Mouse (Mus musculus): ENCODE results near the gene Mpg.

Gene Mpg

DNA sequence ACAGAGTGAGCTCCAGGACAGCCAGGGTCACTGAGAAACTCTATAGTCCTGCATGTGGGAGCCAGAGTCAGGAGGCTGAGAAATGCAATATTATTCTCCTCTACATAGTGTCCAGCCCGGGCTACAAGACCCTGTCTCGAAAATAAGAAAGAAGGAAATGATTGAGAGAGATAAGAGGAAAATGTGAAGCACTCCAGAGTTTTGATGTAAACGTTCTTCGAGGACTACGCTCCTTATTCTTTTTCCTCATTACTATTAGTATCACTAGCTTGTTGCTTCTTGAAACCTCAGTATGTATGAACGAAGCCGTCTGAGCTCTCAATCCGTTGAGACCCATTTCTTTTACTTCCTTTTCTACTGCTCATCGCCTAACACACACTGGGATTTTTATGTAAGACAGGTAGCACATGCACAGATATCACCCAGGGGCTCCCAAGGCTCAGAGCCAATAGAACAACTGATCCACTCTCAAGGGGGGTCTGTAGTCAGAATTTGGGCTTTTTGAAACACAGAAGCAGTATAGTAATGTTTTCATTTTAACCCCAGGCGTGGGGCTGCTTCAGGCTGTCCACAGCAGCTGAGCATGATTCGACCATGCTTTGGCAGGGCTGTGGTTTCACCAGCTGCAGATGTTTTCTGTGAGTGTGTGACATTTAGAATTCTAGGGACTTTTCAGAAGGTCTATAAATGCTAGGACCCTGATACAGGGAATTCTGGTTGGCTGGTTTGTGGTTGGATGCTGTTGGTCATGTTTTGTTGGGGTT lies 24.2 kb upstream of the Mpg start:
- DNase-seq (ENCODE audit: low spot score) = no peak

DNA sequence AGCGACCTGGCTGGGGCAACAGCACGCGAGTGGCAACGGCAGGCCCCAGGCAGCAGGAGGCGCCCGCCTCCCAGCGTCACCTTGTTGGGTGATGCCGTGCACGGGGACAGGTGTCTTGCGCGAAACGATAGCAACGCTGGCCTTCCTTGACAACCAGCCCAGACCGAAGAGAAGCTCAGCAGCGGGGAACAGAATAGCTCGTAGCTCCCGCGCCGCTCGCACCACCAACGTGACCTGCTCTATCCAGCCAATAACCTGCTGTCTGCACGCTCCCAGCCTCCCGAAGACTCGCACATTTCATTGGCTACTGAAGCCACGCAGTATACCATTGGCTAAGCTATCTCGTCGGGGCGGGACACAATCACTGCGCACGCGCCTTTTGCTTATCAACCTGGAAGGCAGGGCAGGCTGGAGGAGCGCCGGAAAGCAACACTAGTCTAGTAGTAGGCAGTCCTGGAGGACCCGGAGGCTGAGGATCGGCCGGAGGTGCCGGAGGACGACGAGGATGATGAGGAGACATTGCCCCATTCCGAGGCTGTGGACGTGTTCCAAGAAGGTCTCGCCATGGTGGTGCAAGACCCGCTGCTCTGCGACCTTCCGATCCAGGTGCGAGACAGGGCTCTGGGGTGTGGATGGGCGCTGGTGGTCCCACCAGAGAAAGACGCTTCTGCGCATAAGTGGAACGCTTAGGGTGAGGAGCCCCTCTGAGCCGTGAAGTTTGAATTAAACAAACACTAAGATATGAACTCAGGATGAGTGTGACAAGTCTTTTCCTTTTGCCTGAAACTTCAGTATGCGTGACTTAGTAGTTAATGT lies 21.0 kb upstream of the Mpg start, which contains the start of gene Snrnp25:
Gene Snrnp25 (plus strand): TSS at position 358 of the 816 bp plus-strand sequence.
- peak; percentile 99 for DNase-seq (ENCODE audit: low spot score)

DNA sequence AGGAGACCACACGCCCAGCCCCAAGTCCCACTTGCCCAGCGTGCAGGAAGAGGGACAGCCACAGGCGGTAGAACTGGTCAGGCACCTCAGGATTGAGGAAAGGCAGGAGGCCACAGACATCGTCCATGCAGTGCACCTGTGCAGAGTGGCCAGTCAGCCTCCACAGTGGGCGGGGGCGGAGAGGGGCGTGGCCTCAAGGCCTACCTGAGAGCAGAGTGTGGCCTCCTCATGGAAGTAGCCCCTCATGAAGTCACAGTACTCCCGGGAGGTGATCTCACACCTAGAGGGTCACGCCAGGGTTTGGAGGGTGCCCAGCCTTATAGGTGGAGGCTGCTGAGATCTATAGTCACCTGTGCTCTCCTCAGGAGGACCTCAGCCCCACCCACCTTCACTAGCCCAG lies 15.7 kb upstream of the Mpg start:
- no peak for DNase-seq (ENCODE audit: low spot score)

DNA sequence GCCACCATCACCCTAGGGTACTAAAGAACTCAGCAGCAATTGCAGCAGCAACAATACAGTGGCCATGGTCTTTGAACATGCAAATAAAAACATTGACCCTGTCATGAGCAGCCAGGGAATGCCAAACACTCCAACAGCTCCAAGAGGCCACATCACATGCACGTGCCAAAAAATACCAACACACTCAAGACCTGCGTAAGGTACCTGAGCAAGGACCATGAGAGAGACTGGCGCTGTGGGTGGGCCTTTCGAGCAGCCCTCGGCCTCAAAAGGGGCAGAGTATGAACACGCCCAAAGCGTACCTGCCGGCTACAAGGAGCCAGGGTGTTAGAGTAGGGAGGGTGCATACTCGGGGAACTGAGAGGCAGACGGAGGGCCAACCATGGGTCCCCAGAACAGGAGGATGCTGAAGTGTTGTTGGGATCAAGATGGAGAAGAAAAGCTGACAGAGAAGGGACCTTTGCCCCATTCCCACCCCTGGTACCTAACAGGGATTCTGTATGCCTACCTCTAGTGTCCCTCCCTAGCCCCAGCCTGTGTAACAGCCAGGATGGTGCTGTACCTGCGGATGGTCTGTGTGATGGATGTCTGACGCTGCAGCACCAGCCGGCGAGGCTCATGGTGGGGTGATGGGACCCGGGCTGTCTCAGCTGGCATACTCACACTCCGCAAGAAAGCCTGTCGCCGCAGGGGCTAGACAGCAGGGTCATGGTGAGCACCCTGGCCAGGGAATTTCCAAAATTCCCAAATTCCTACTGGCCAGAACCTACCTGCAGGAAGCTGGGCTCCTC lies 10.7 kb upstream of the Mpg start:
- DNase-seq (ENCODE audit: low spot score) = no peak

DNA sequence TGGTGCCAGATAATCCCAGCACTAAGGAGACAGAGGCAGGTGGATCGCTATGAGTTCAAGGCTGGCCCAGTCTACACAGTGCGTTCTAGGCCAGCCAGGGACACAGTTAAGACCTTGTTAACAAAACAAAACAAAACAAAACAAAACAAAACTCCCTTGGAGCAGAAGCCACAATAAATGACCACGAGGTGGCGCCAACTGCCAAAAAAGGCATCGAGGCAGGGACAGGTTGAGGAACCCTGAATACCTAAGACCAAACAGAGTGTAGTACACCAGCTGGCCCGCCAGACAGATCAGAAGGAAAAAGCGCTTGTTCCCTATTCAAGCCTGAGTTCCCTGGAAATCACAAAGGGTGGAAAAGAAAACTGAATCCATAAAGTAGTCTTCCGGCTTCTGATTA lies 9.5 kb upstream of the Mpg start:
- DNase-seq (ENCODE audit: low spot score) = peak; percentile 86

DNA sequence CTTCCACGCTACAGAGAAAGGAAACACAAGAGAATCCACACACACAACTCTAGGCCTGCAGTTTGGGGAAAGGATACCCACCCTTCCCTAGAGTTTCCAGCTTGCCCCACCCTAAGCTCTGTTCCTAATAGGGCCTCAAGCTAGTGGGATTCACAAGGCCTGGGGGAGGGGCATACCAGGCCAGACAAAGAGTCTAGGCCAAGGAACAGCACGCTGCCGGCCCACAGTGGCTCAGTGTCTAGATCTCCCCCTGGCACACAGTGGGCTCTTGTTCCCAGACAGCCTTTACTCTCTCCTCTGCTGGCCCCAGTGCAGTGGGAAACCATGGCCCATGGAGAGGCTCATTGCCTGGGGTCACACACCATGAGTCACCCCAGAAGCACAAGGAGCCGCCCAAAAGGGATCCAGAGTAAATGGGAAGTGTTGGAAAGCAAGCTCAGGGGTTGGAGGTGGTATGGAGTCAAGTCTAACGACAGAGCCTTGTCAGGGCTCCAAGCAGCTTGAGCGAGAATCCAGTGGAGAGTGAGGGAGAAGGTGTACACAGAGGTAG lies 7.7 kb upstream of the Mpg start:
- DNase-seq (ENCODE audit: low spot score) = no peak

DNA sequence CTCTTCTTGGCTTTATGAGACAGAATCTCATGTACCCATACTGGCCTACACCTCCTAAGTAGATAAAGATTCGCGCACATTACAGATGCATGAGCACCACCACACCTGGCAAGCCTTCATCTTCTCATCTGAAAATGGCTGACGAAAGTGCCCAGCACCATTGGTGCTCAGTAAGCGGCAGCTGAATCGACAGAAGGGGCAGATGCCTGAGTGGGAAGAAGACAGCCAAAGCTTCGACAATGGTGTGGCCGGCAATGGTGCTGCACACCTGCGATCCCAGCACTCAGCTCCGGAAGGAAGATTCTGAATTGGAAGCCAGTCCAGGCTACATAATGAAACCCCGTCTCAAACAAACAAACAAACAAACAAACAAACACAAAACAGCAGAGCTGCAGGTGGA lies 7.0 kb upstream of the Mpg start:
- DNase-seq (ENCODE audit: low spot score) = no peak

DNA sequence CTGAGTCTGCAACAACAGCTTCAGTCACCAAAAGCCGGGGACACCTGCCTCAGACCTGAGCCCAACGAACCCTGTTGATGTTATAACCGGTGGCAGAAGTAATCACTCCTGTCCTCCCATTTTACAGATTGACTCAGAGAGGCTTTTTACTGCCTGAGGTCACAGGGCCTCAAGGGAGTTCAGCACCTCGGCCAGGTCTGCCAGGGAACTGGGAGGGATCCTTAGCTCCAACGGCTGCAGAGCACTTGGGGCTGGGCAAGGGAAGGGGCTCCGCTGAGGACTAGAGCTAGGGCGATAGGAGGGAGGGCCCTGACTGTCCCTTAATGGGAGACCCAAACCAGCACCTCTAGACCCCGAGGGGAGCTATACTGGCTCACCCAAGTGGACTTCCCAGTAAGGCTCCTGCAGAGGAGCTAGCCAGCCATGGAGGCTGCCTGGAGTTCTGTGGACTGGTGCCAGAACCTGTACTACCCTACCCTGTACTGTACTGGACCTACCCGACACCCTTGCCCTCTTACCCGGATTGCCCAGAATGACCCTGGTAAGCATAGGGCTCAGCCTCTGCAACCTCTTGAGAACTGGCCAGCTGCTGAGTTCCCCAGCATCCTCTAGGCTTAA lies 5.6 kb upstream of the Mpg start:
- DNase-seq (ENCODE audit: low spot score) = no peak

DNA sequence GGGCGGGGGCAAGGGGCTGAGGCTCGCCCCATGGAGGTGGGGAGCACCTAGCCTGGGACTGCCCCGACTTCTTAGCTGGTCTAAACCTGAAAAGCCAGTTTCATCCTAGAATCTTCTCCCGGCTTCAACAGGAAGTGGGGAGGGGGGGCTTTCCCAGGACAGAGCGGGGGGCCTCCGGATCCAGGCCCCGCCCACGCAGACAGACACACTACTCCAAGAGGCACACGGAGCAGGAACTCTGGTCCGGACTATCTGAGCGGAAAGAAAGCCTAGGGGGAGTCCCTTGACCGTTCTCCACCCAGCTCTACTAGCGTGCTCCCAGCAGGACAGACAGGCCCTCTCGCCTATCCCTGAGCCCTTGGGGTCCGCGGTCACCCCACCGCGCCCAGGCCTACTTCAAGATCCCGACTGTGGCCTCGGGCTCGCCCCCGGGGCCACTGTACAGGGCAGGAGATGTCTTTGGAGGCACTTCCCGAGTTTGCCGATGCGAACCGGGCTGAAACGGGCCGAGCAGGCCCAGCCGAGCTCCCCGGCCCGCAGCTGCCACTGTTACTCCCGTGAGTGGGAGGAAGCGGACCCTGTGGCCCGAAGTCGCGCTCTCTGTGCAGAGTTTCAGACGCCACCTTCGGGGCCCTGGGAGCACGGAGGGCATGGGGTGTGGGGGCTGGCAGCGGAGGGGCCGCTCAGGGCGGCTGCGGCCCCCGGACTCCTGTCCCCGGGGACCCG lies 4.9 kb upstream of the Mpg start:
- DNase-seq (ENCODE audit: low spot score) = peak; percentile 90

DNA sequence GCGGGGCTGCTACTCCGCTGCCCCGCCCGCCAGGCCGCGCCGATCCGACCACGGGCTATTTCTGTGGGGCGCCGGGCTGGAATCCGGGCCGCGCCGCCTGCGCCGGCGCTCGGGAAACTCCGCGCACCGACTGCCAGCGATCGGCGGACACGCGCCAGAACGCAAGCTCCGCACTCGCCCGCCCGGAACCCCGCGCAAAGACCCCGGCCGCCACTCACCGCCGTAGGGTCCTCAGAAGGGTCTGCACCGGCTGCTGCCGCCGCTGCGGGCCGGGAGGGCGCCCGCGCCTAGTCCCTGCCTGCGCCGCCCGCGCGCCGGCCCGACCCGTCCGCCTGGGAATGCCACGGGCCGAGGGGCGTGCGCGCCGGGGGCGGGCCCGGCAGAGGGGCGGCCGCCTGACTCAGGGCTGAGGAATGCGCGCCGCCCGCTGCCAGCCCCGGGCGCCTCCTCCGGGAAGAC lies 4.3 kb upstream of the Mpg start, which contains the start of gene Rhbdf1:
Gene Rhbdf1 (minus strand): TSS at position 350 of the 459 bp plus-strand sequence.
- no peak for DNase-seq (ENCODE audit: low spot score)

DNA sequence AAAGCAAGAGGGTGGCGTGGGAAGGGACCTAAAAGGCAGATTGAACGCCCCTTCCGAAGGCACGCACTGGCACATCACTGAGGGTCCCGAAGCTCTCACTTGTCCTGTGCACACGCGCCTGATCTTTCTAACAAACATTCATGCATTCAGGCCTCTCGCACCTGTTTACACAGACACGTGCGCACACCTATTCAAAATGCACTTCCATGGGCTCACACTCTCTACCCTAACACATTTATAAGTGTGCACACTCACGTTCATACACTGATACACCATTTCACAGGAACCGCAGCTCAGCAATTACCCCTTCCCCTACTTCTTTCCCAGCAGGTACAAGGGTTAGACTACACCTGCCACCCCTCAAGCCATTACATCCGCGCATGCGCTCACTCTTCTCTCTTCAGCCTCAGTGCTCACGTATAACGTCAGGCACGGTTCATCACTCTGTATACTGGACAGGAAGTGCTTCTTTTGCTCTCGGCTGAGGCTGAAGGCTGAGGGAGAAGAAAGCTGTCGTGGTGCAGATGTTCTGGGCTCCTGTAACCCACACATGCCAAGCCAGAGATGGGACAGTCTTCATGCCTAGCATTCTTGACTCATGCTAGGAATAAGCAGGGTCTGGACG lies 3.6 kb upstream of the Mpg start:
- no peak for DNase-seq (ENCODE audit: low spot score)

DNA sequence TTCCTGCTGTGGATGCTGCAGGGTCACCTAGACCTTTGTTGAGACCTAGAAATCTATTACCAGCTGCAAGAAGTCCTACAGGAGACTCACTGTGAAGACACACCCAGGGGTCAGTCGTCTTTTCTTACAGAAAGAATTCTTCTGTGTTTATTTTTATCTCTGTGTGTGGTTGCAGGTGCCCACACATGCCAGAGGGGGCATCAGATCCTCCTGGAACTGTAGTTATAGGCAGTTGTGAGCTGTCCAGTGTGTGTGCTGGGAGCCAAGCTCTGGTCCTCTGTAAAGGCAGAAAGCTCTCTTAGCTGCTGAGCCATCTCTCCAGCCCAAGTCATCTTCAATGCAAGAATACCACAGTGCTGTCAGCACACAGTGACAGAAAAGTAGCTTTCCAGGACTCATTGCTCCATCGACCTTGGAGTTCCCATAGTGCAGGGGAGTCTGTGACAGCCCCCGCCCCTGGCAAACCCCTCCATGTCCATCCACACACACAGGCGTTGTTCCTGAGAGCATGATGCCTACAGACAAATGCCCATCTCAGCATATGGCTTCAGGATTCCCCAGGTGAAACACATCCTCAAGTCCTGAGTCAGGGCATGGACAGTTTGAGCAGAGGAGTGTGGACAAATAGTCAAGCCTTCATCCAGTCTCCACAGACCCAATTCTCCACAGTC lies 2.9 kb upstream of the Mpg start:
- no peak for DNase-seq (ENCODE audit: low spot score)

DNA sequence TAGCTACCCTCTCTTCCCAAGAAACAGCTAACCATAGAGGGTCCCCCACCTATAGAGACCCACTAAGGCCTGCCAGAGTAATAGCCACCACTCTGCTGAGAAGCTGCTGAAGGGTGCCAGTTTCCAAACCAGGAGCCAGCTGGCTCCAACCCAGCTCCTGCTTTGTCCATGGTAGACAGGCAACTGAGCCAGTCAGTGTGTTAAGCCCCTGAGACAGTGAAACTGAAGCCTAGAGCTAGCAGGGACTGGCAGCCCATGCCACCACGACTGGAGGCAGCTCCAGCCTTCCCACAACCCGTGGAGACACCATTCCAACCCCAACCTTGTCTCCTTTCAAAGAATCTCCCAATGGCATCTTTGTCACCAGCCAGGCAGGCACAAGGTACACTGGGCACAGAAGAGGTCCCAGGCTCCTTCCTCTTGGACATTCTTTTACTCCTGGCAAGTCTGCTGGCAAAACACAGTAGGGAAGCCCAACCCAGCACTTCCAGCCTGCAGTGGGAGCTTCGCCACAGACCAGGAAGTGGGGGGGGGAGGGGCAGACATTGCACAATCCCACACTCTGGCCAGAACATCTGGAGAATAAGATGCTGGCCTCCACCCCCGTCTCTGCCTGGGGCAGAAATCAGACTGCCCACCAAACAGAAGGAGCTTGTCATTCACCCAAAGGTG lies 1.7 kb upstream of the Mpg start:
- peak; percentile 97 for DNase-seq (ENCODE audit: low spot score)

DNA sequence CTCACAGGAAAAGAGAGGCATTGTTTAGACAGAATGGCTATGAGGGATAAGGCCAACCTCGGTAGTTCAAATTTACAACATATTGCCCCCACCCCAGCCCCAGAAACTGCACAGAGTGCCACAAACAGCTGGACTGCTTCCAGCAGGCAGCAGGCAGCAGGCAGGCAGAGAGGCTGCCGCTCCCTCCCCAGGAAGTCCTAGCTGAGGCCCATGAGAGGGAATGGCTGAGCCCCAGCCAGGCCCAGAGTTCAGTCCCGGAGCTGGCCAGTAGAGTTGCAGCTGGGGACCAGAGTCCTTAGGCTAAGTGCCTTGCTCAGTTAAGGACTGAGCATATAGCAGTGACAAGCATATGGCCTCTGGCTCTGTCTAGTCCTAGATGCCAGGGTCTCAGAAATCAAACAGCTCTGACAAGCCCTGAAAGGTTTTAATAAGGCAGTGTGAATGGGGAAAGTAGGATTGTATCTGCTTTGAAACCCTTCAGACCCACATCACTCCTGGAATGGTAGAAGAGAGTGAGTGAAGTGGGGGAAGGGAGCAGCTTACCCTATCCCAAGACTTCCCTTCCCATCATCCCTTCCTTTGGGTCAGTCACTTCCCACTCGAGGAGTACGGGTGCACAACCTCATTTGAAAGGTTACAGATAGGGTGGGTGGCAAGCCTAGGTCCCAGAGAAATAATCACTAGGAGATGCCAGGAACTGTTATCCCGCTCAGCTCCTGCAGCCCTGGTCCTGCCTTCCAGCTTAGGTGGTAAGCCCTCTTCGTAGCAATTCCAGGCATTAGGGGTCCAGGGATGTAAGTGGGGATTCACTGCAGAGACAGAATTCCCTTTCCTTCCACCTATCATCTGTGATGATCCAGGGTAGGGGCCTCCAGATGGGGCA lies 842 bp upstream of the Mpg start:
- peak; percentile 93 for DNase-seq (ENCODE audit: low spot score)

DNA sequence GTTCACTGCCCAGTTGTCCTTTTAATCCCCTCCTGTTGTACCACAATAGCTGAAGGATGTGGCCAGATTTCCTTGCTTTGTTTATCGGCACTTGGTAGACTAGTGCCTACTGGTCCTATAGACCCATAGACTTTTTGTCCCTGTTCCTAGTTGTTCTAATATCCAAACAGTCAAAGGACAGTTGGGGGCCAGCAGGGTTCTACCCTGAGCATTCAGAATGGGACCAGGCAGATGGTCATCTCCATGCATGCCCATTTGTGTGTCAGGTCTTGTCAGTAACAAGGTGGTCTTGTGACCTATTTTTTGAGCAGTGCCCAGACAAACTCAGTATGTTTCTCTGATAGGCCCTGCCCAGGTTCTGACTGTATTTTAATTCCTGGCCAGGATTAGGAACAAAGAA lies 736 bp downstream of the Mpg start:
- DNase-seq (ENCODE audit: low spot score) = no peak

DNA sequence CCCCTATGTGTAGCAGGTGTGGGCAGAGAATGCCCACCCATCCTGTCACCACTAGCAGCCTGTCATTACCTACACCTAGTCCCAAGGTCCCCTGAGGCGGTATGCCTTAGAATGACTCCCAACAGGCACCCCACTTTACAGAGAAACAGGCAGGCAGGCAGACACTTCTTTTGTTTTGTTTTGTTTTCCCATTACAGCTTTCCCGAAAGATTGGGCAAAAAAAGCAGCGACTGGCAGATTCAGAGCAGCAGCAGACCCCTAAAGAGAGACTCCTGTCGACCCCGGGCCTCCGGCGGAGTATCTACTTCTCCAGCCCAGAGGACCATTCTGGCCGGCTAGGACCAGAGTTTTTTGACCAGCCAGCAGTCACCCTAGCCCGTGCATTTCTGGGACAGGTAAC lies 1.2 kb downstream of the Mpg start:
- DNase-seq (ENCODE audit: low spot score) = no peak

DNA sequence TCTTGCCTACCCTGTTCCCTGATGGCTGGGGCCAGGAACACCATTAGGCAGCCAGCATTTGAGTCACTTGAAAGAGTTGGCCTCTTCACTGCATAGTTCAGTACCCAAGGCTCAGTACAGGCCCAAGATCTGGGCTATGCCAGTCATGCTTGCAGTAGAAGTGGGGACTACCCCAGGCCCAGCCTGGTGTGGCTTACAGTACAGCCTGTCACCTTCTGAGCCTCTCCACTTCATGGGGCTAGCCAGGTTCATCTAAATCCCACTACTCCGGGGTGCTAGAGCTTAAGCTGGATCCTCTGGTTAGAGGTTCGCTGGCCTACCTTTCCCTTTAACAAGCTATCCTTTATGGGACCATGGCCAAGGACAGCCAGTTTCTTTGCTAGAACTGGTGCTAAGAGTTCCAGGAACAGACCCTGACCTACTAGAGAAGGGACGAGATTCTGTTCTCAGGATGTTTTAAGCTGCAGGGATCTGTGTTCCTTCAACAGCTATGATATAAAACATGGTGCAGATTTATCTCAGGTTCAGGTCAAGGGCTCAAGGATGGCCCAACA lies 2.1 kb downstream of the Mpg start:
- no peak for DNase-seq (ENCODE audit: low spot score)

DNA sequence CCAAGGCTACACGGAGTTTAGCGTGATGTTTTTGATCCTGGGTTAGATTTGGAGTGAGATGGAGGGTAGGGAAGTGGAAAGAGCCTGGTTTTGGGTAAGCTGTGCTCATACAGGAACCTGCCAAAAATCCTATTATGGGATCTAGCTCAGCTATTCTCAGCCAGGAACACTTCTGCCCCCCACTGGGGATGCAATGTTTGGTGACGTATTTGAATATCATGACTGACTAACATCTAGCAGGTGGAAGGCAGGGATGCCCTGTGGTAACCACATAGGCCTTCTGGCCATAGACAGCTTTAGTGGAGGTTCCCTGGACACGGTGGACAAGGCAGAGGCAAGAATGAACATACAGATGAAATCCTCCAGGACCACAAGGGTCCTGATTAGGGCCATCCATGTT lies 3.9 kb downstream of the Mpg start:
- no peak for DNase-seq (ENCODE audit: low spot score)

Measured in adipocyte (in vitro differentiated cells).